Mouse (Mus musculus): ENCODE results near the gene Cfl2. TPM values are rescaled to one million over a fixed set of nuclear protein-coding genes. Genes with fewer than 3 reads are reported as not detected.

Gene Cfl2
- polyA plus RNA-seq (2014; fragmentation: Illumina TruSeq; extraction: RNeasy Lipid Tissue Mini Kit (QIAGEN cat#74804)), result 667 TPM

GRCm38 (mm10) chr12:54862606-54863535 is at the start of gene Cfl2:
Gene Cfl2 (minus strand): TSS chr12:54862877.

Other genes with a start within 250 kb of the Cfl2 start
- 474 TPM for gene Sptssa, start 206.3 kb downstream of the Cfl2 start, polyA plus RNA-seq (2014; fragmentation: Illumina TruSeq; extraction: RNeasy Lipid Tissue Mini Kit (QIAGEN cat#74804))
- 111 TPM for gene Eapp, start 167.0 kb downstream of the Cfl2 start, polyA plus RNA-seq (2014; fragmentation: Illumina TruSeq; extraction: RNeasy Lipid Tissue Mini Kit (QIAGEN cat#74804))
- gene Snx6, start 67.2 kb downstream of the Cfl2 start, polyA plus RNA-seq (2014; fragmentation: Illumina TruSeq; extraction: RNeasy Lipid Tissue Mini Kit (QIAGEN cat#74804)), result 220 TPM
- gene Gm20403, start 123.7 kb upstream of the Cfl2 start, polyA plus RNA-seq (2014; fragmentation: Illumina TruSeq; extraction: RNeasy Lipid Tissue Mini Kit (QIAGEN cat#74804)), result not detected
- gene Baz1a, start 151.5 kb upstream of the Cfl2 start, polyA plus RNA-seq (2014; fragmentation: Illumina TruSeq; extraction: RNeasy Lipid Tissue Mini Kit (QIAGEN cat#74804)), result 27.1 TPM
- gene 2700097O09Rik, start 217.2 kb upstream of the Cfl2 start, polyA plus RNA-seq (2014; fragmentation: Illumina TruSeq; extraction: RNeasy Lipid Tissue Mini Kit (QIAGEN cat#74804)), result 22.4 TPM
- 1,152 TPM for gene Srp54a, start 217.4 kb upstream of the Cfl2 start, polyA plus RNA-seq (2014; fragmentation: Illumina TruSeq; extraction: RNeasy Lipid Tissue Mini Kit (QIAGEN cat#74804))